Mouse (Mus musculus) CH12.LX (cell line): Measurements from ENCODE around the gene Slc12a5. TPM values are rescaled to one million over a fixed set of nuclear protein-coding genes. Genes with fewer than 3 reads are reported as not detected.
A peak's percentile ranks its signal among the peaks of the same experiment; 100 is the strongest.

Experiments used
- DNase-seq: peaks from one replicate; pipeline ENCODE4 v3.0.0-alpha.2; 2013; ENCODE audit errors: extremely low read depth
- H3K27ac ChIP-seq: 2 replicates; pipeline ENCODE4 v1.5.1; 2012; ENCODE audit warnings: low read depth, mild to moderate bottlenecking, control low read depth, moderate library complexity; ENCODE audit not compliant: insufficient read depth
- H3K27me3 ChIP-seq: replicated peaks from 2 replicates; pipeline ENCODE3; 2012; ENCODE audit warnings: inconsistent platforms
- H3K36me3 ChIP-seq, 2 experiments: replicated peaks in 1 of 2; 2 replicates each; pipeline versions ENCODE3 to v1.6.1; 2012; ENCODE audit warnings: inconsistent platforms in 1 of 2, low read length in 1 of 2, mild to moderate bottlenecking in 1 of 2, mixed read lengths in 1 of 2, moderate library complexity in 1 of 2; ENCODE audit not compliant: control insufficient read depth in 1 of 2, insufficient read depth in 1 of 2
- H3K4me1 ChIP-seq, 2 experiments: 2 replicates each; pipeline ENCODE4 v1.6.1; 2012; ENCODE audit warnings: inconsistent platforms in 1 of 2, moderate library complexity in 1 of 2; ENCODE audit not compliant: insufficient read depth in 2 of 2, control insufficient read depth in 1 of 2
- H3K4me2 ChIP-seq: 2 replicates; pipeline ENCODE4 v1.6.1; 2012; ENCODE audit warnings: low read depth, mild to moderate bottlenecking, control low read depth; ENCODE audit not compliant: poor library complexity, insufficient read depth, severe bottlenecking
- H3K4me3 ChIP-seq, 3 experiments: fragments of 150-350 bp in 1 of 3; sonication (generic) in 1 of 3; replicated peaks in 1 of 3; 2 replicates each; pipeline versions ENCODE3 to v1.5.1; 2011 to 2012; ENCODE audit warnings: low read depth in 2 of 3, low read length in 2 of 3, mild to moderate bottlenecking in 2 of 3, moderate library complexity in 2 of 3, control low read depth in 1 of 3, improper control_type of control experiment in 1 of 3, inconsistent platforms in 1 of 3, mixed read lengths in 1 of 3; ENCODE audit not compliant: poor library complexity in 1 of 3
- H3K79me2 ChIP-seq: replicated peaks from 2 replicates; pipeline ENCODE4 v1.6.1; 2012; ENCODE audit warnings: mild to moderate bottlenecking, moderate library complexity; ENCODE audit not compliant: control insufficient read depth, poor library complexity, insufficient read depth, severe bottlenecking; ENCODE audit errors: extremely low read depth
- H3K9ac ChIP-seq: 2 replicates; pipeline ENCODE4 v1.6.1; 2012; ENCODE audit warnings: low read depth, mild to moderate bottlenecking, control low read depth, moderate library complexity; ENCODE audit not compliant: insufficient read depth
- H3K9me3 ChIP-seq: replicated peaks from 2 replicates; pipeline ENCODE3; 2012; ENCODE audit warnings: low read length, inconsistent platforms, mixed read lengths
- E2F4 ChIP-seq: IDR thresholded peaks from 2 replicates; pipeline ENCODE4 v1.6.1; 2011; ENCODE audit warnings: low read depth, low read length, improper control_type of control experiment; ENCODE audit not compliant: insufficient replicate concordance
- EP300 ChIP-seq: IDR thresholded peaks from 2 replicates; pipeline ENCODE4 v1.6.1; 2011; ENCODE audit warnings: low read length, improper control_type of control experiment
- ETS1 ChIP-seq: conservative IDR thresholded peaks from 2 replicates; pipeline ENCODE4 v1.6.1; 2012; ENCODE audit warnings: low read depth, mild to moderate bottlenecking, inconsistent platforms, low read length, improper control_type of control experiment, moderate library complexity
- MAFK ChIP-seq: IDR thresholded peaks from 2 replicates; pipeline ENCODE4 v1.6.1; 2011; ENCODE audit warnings: low read length, improper control_type of control experiment; ENCODE audit not compliant: insufficient replicate concordance
- MAX ChIP-seq: IDR thresholded peaks from 2 replicates; pipeline ENCODE4 v1.6.1; 2011; ENCODE audit warnings: low read length, improper control_type of control experiment
- MEF2A ChIP-seq: IDR thresholded peaks from 2 replicates; pipeline ENCODE4 v1.6.1; 2014; ENCODE audit warnings: low read depth, mild to moderate bottlenecking, inconsistent platforms, low read length, improper control_type of control experiment, borderline replicate concordance
- NELFE ChIP-seq: IDR thresholded peaks from 2 replicates; pipeline ENCODE4 v1.6.1; 2011; ENCODE audit warnings: low read depth, low read length, improper control_type of control experiment
- POLR2A ChIP-seq: IDR thresholded peaks from 2 replicates; pipeline ENCODE4 v1.6.1; 2011; ENCODE audit warnings: low read depth, mild to moderate bottlenecking, improper control_type of control experiment, low read length
- RCOR1 ChIP-seq: conservative IDR thresholded peaks from 2 replicates; pipeline ENCODE4 v1.6.1; 2012; ENCODE audit warnings: low read depth, mild to moderate bottlenecking, inconsistent platforms, low read length, improper control_type of control experiment
- SIN3A ChIP-seq: IDR thresholded peaks from 2 replicates; pipeline ENCODE4 v1.6.1; 2012; ENCODE audit warnings: low read length, improper control_type of control experiment, inconsistent platforms
- TBP ChIP-seq: conservative IDR thresholded peaks from 2 replicates; pipeline ENCODE4 v1.6.1; 2011; ENCODE audit warnings: low read depth, low read length, improper control_type of control experiment
- UBTF ChIP-seq: IDR thresholded peaks from 2 replicates; pipeline ENCODE4 v1.6.1; 2012; ENCODE audit warnings: low read depth, mild to moderate bottlenecking, inconsistent platforms, low read length, improper control_type of control experiment, moderate library complexity
- ZNF384 ChIP-seq: IDR thresholded peaks from 2 replicates; pipeline ENCODE4 v1.6.1; 2012; ENCODE audit warnings: low read depth, low read length, improper control_type of control experiment, inconsistent platforms
- dilution Hi-C: fragments of 300-500 bp; cut with MboI; formaldehyde crosslinking; loops from 2 replicates; pipeline ENCODE4 v1.14.3; 2020; ENCODE audit warnings: low sequenced_read_pairs; ENCODE audit not compliant: extremely low pct_unique_long_range_greater_than_20kb, extremely low pct_ligation_motif_present
- in situ Hi-C: fragments of 300-500 bp; cut with MboI; formaldehyde crosslinking; loops from 3 replicates; pipeline ENCODE4 v1.14.3; 2019; ENCODE audit warnings: low sequenced_read_pairs, low pct_ligation_motif_present, low pct_unique_long_range_greater_than_20kb, mixed read lengths
- polyA plus RNA-seq: library from polyadenylated mRNA; unstranded; fragments of >175 nt; gene quantifications from 2 replicates; pipeline ENCODE4 v1.2.1, GENCODE M21; 2012; ENCODE audit warnings: low read depth; ENCODE audit not compliant: insufficient read length
- total RNA-seq, 2 experiments: library from RNA; depleted of rRNA; stranded (reverse); fragments of 300-350 nt in 1 of 2; fragments of >200 nt in 1 of 2; gene quantifications; 2 replicates each; pipeline ENCODE4 v1.2.3; 2012 to 2014

Gene Slc12a5
- total and polyA plus RNA-seq, 3 experiments, result 0.05 to 0.83 (median 0.30) TPM

DNA sequence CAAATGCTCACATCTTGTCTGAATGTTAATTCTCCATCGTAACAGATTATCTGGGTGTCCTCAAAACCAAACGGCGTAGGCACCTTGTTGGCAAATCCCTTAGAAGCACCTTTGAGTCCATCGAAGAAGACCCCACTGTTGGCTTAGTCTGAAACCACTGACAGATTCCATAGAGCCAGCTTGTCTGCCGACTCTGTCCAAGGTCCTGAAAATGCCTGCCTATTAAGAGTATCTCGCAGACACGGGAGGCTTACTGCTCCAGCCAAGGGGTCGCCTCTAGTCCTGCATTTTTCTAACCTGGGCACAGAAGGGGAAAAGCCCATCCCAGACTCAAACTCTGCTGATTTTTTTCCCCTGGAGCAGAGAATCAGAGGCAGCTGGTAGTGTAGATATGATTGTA, 5.8 kb downstream of the Slc12a5 start:
- no peaks in the 10 kb centered on the region for H3K79me2 ChIP-seq
- no peak overlapping the region for H3K27ac ChIP-seq
- H3K36me3 ChIP-seq, result no peaks in the 10 kb centered on the region
- peaks cover 6% of the 10 kb centered on the region for H3K9me3 ChIP-seq
- in situ Hi-C loops, result no loop called here
- no peak overlapping the region for H3K9ac ChIP-seq
- H3K4me2 ChIP-seq, result no peak overlapping the region
- dilution Hi-C loops, result no loop called here
- H3K4me3 ChIP-seq, result no peak overlapping the region
- H3K27me3 ChIP-seq, result peaks cover 43% of the 10 kb centered on the region
- peaks cover 3 to 6% of the 10 kb centered on the region in 2 experiments; a peak in 3 of 4 replicates for H3K4me1 ChIP-seq
- TF ChIP-seq ZNF384, result no peak
- DNase-seq, result peak; percentile 34

DNA sequence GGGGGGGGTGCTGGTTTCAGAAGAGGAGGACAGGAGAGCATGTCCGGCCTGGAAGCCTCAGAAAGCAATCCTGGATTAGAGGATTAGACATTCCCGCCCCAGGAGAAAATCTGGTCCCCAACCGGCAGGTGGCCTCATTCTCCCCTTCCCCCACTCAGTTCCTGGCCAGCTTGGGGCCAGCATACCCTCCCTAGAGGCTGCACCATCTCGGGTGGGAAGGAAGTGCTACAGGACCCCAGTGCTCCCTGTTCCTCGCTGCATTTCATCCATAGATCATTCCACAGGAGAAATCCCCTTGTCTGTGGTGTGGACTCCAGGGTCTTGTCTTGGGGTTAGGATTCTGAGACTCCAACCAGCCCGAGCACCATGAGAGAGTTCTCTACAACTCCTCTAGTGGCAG, 6.6 kb downstream of the Slc12a5 start:
- Histone ChIP-seq H3K27me3 (peaks cover 49% of the 10 kb centered on the region), H3K9me3 (peaks cover 6% of the 10 kb centered on the region)

GRCm38 (mm10) chr2:164967761-164968440, 7.3 kb downstream of the Slc12a5 start:
- Histone ChIP-seq H3K36me3 (no peaks in the 10 kb centered on the region), H3K4me3 (no peak overlapping the region)
- in situ Hi-C loops, result no loop called here

More for the DNA sequence above, 6.6 kb downstream of the Slc12a5 start:
- dilution Hi-C loops (no loop called here), in situ Hi-C loops (no loop called here)
- TF ChIP-seq ETS1, result no peak
- no peak for TF ChIP-seq TBP
- no peak for TF ChIP-seq POLR2A
- no peak for TF ChIP-seq E2F4
- no peak for TF ChIP-seq MEF2A
- no peak for TF ChIP-seq MAX
- TF ChIP-seq EP300, result no peak
- no peak for DNase-seq
- H3K4me1 ChIP-seq, result peaks cover 0 to 3% of the 10 kb centered on the region in 2 experiments; a peak in 1 of 4 replicates
- H3K79me2 ChIP-seq, result no peaks in the 10 kb centered on the region
- H3K27ac ChIP-seq, result no peak overlapping the region
- no peak overlapping the region for H3K4me3 ChIP-seq
- H3K4me2 ChIP-seq, result no peak overlapping the region
- H3K9ac ChIP-seq, result no peak overlapping the region
- H3K36me3 ChIP-seq, result no peaks in the 10 kb centered on the region

More at GRCm38 (mm10) chr2:164967761-164968440, 7.3 kb downstream of the Slc12a5 start:
- Histone ChIP-seq H3K9me3 (peaks cover 6% of the 10 kb centered on the region), H3K27me3 (peaks cover 49% of the 10 kb centered on the region), H3K4me2 (no peak overlapping the region), H3K9ac (no peak overlapping the region), H3K27ac (no peak overlapping the region), H3K4me1 (peaks cover 4% of the 10 kb centered on the region in 2 experiments; a peak in 3 of 4 replicates), H3K79me2 (no peaks in the 10 kb centered on the region)
- dilution Hi-C loops, result no loop called here
- TF ChIP-seq NELFE, result no peak
- no peak for TF ChIP-seq ETS1
- no peak for TF ChIP-seq RCOR1
- no peak for TF ChIP-seq SIN3A
- no peak for TF ChIP-seq UBTF
- no peak for TF ChIP-seq MAFK
- no peak for TF ChIP-seq MAX
- no peak for TF ChIP-seq POLR2A
- DNase-seq, result no peak
